Comparison of ENCODE assay signal across 8 mouse cellular contexts in genomic region chr9:78447973-78448873, GRCm38 (mm10). TPM values are rescaled to one million over a fixed set of nuclear protein-coding genes. Genes with fewer than 3 reads are reported as not detected.
DNase-seq lines count a peak whose midpoint lies in the region; ATAC-seq and TF ChIP-seq lines count a peak whose summit lies in the region.

Mto1 (plus strand) TSS chr9:78448208.
Gm17324 (minus strand) TSS chr9:78448786.

- peak within 1 kb of the TSS; percentile 96 for H3K4me3 ChIP-seq in bone marrow macrophage, adult 2 months (ENCODE audit: insufficient read depth, low read length)
- peak within 1 kb of the TSS; percentile 92 for H3K4me3 ChIP-seq in embryonic fibroblast, embryonic 13.5 days (ENCODE audit: insufficient read depth, low read length)
- H3K4me3 ChIP-seq in heart, embryonic 11.5 days (ENCODE audit: low read depth, low read length) = peak within 1 kb of the TSS; percentile 99
- peak within 1 kb of the TSS; percentile 99 for H3K4me3 ChIP-seq in kidney, embryonic 16.5 days (ENCODE audit: low read length)
- peak within 1 kb of the TSS; percentile 96 for H3K4me3 ChIP-seq in liver, adult 2 months (ENCODE audit: insufficient read depth, low read depth, low read length)
- peak within 1 kb of the TSS; percentile 60 for H3K4me3 ChIP-seq in myocyte

- peaks cover 27% of the 10 kb centered on the region for H3K4me1 ChIP-seq in bone marrow macrophage, adult 2 months (ENCODE audit: control insufficient read depth, insufficient read depth, low read length)
- H3K4me1 ChIP-seq in embryonic fibroblast, embryonic 13.5 days (ENCODE audit: control insufficient read depth, insufficient read depth, low read length) = peaks cover 7% of the 10 kb centered on the region; the same call in 1 of the 2 replicates
- H3K4me1 ChIP-seq in heart, embryonic 11.5 days (ENCODE audit: control insufficient read depth, insufficient read depth, low read length) = peaks cover 6% of the 10 kb centered on the region; the same call in 1 of the 2 replicates
- H3K4me1 ChIP-seq in kidney, embryonic 16.5 days (ENCODE audit: insufficient read depth, low read length) = peaks cover 11% of the 10 kb centered on the region
- peaks cover 7% of the 10 kb centered on the region; the same call in 1 of the 2 replicates for H3K4me1 ChIP-seq in liver, adult 2 months (ENCODE audit: control insufficient read depth, insufficient read depth, low read length)

- H3K79me2 ChIP-seq in liver, adult 2 months (ENCODE audit: control insufficient read depth, insufficient read depth, low read length) = no peaks in the 10 kb centered on the region; the same call in 1 of the 2 replicates
- H3K79me2 ChIP-seq in myocyte (ENCODE audit: control insufficient read depth, insufficient read depth) = peaks cover 10% of the 10 kb centered on the region

- H3K36me3 ChIP-seq in heart, embryonic 11.5 days (ENCODE audit: control insufficient read depth, insufficient read depth, low read length) = peaks cover 4% of the 10 kb centered on the region
- peaks cover 14% of the 10 kb centered on the region for H3K36me3 ChIP-seq in kidney, embryonic 16.5 days (ENCODE audit: insufficient read depth, low read length)
- peaks cover 9% of the 10 kb centered on the region for H3K36me3 ChIP-seq in liver, adult 2 months (ENCODE audit: control insufficient read depth, insufficient read depth, low read length)
- H3K36me3 ChIP-seq in myocyte (ENCODE audit: control insufficient read depth, insufficient read depth) = no peaks in the 10 kb centered on the region
- peaks cover 4% of the 10 kb centered on the region; the same call in 1 of the 2 replicates for H3K36me3 ChIP-seq in splenic B cell, adult 2 months (ENCODE audit: control insufficient read depth, insufficient read depth, low read length, poor library complexity, severe bottlenecking)

- no peak for TF ChIP-seq CTCF in bone marrow macrophage, adult 2 months (IDR thresholded peaks at IDR 0.05; ENCODE audit: low read depth, low read length)
- TF ChIP-seq CTCF in embryonic fibroblast, embryonic 13.5 days (IDR thresholded peaks at IDR 0.05; ENCODE audit: borderline replicate concordance, insufficient read depth, low read length) = no peak
- no peak for TF ChIP-seq CTCF in liver, adult 2 months (IDR thresholded peaks at IDR 0.05; ENCODE audit: low read depth, low read length)

- peak; percentile 91 for ATAC-seq in heart, embryonic 11.5 days (replicated peaks; ENCODE audit: insufficient number of reproducible peaks, low FRiP score, low TSS enrichment)
- peak; percentile 94 for ATAC-seq in kidney, embryonic 16.5 days (ENCODE audit: low FRiP score, low TSS enrichment)

- peak within 1 kb of the TSS; percentile 83 for H3ac ChIP-seq in myocyte (ENCODE audit: control insufficient read depth, insufficient read length)

- peak within 1 kb of the TSS; percentile 97 for H3K9ac ChIP-seq in heart, embryonic 11.5 days (ENCODE audit: low read depth, low read length)
- peak within 1 kb of the TSS; percentile 98 for H3K9ac ChIP-seq in kidney, embryonic 16.5 days (replicated peaks; ENCODE audit: low read length)
- H3K9ac ChIP-seq in liver, adult 2 months (ENCODE audit: low read depth, low read length) = peak within 1 kb of the TSS; percentile 99

- peak; percentile 96 for DNase-seq in A20 (ENCODE audit: low read depth, low spot score)
- peak; percentile 73 for DNase-seq in liver, adult 2 months (ENCODE audit: extremely low read depth, low read depth, low spot score)
- DNase-seq in splenic B cell, adult 2 months (ENCODE audit: low read depth, low spot score) = peak; percentile 97

- TF ChIP-seq POLR2A in bone marrow macrophage, adult 2 months (IDR thresholded peaks at IDR 0.05; ENCODE audit: borderline replicate concordance, low read depth, low read length) = no peak
- peak; percentile 85 for TF ChIP-seq POLR2A in embryonic fibroblast, embryonic 13.5 days (IDR thresholded peaks at IDR 0.05; ENCODE audit: low read depth, low read length)
- TF ChIP-seq POLR2A in liver, adult 2 months (IDR thresholded peaks at IDR 0.05; ENCODE audit: extremely low read depth, insufficient read depth, low read length) = peak; percentile 69
- peak; percentile 88 for TF ChIP-seq POLR2A in myocyte (IDR thresholded peaks at IDR 0.05; ENCODE audit: insufficient read length, low read depth)

- H3K4me2 ChIP-seq in heart, embryonic 11.5 days = peak within 1 kb of the TSS; percentile 64
- H3K4me2 ChIP-seq in kidney, embryonic 16.5 days (replicated peaks; ENCODE audit: low read depth, low read length) = peak within 1 kb of the TSS; percentile 74
- peak within 1 kb of the TSS; percentile 96 for H3K4me2 ChIP-seq in myocyte (ENCODE audit: low read depth)

- WGBS in heart, embryonic 11.5 days (ENCODE audit: insufficient replicate concordance) = under 1% methylated on average over 95 of the region's 96 CpGs
- under 1% methylated on average over 92 of the region's 96 CpGs for WGBS in kidney, embryonic 16.5 days
- under 1% methylated on average over 96 of the region's 96 CpGs for WGBS in liver, adult 2 months

- no peaks in the 10 kb centered on the region for H3K9me3 ChIP-seq in heart, embryonic 11.5 days (replicated peaks; ENCODE audit: control insufficient read depth, low read length)
- no peaks in the 10 kb centered on the region for H3K9me3 ChIP-seq in kidney, embryonic 16.5 days (ENCODE audit: low read length)

- peak within 1 kb of the TSS; percentile 85 for H3K27ac ChIP-seq in bone marrow macrophage, adult 2 months (ENCODE audit: insufficient read depth, low read depth, low read length)
- peak within 1 kb of the TSS; percentile 73 for H3K27ac ChIP-seq in embryonic fibroblast, embryonic 13.5 days (ENCODE audit: insufficient read depth, low read length)
- H3K27ac ChIP-seq in heart, embryonic 11.5 days (ENCODE audit: low read depth, low read length) = peak within 1 kb of the TSS; percentile 90
- H3K27ac ChIP-seq in kidney, embryonic 16.5 days (ENCODE audit: low read length) = peak within 1 kb of the TSS; percentile 91
- peak within 1 kb of the TSS; percentile 86 for H3K27ac ChIP-seq in liver, adult 2 months (replicated peaks; ENCODE audit: insufficient read depth, low read depth, low read length)

- H3K27me3 ChIP-seq in heart, embryonic 11.5 days (ENCODE audit: control insufficient read depth, insufficient read depth, low read length) = peaks cover 30% of the 10 kb centered on the region
- peaks cover 30% of the 10 kb centered on the region for H3K27me3 ChIP-seq in kidney, embryonic 16.5 days (ENCODE audit: insufficient read depth, low read length)
- no peaks in the 10 kb centered on the region for H3K27me3 ChIP-seq in liver, adult 2 months (ENCODE audit: control insufficient read depth, insufficient read depth, low read length)
- H3K27me3 ChIP-seq in myocyte (ENCODE audit: control insufficient read depth, insufficient read depth, insufficient read length) = no peaks in the 10 kb centered on the region
- no peaks in the 10 kb centered on the region for H3K27me3 ChIP-seq in splenic B cell, adult 2 months (ENCODE audit: control insufficient read depth, insufficient read depth, low read length, poor library complexity, severe bottlenecking)

TF ChIP-seq in myocyte, 11 proteins besides CTCF, POLR2A, EP300 and RAD21:
- TF ChIP-seq TCF3 (IDR thresholded peaks at IDR 0.05; ENCODE audit: insufficient read length, low read depth) = no peak
- TF ChIP-seq CEBPB (IDR thresholded peaks at IDR 0.05; ENCODE audit: insufficient read depth, poor library complexity, severe bottlenecking) = no peak
- TF ChIP-seq TCF12 (IDR thresholded peaks at IDR 0.05; ENCODE audit: insufficient read depth, poor library complexity, severe bottlenecking) = no peak
- TF ChIP-seq USF1 (IDR thresholded peaks at IDR 0.05; ENCODE audit: low read depth) = no peak
- no peak for TF ChIP-seq SRF (IDR thresholded peaks at IDR 0.05; ENCODE audit: control insufficient read depth, insufficient read length, low read depth)
- TF ChIP-seq MYOG (IDR thresholded peaks at IDR 0.05; ENCODE audit: control insufficient read depth in 1 of 3, insufficient read depth in 1 of 3, insufficient read length in 2 of 3, low read depth in 2 of 3) = no peak
- no peak for TF ChIP-seq MAX (IDR thresholded peaks at IDR 0.05; ENCODE audit: low read depth)
- TF ChIP-seq POLR2AphosphoS2 (IDR thresholded peaks at IDR 0.05; ENCODE audit: insufficient read length, low read depth) = peak; percentile 64
- TF ChIP-seq MYOD1 (IDR thresholded peaks at IDR 0.05; ENCODE audit: control insufficient read depth in 1 of 3, insufficient read length in 2 of 3, low read depth in 2 of 3) = peak in 1 of 3 experiments; percentile 10
- TF ChIP-seq E2F4 (IDR thresholded peaks at IDR 0.05; ENCODE audit: insufficient read depth) = peak; percentile 67
- TF ChIP-seq REST (IDR thresholded peaks at IDR 0.05; ENCODE audit: insufficient read depth, insufficient read length) = no peak
TF ChIP-seq in myocyte: peak in this region for 3.

RNA-seq across cellular contexts. Expression of gene Mto1, which starts in this region (rescaled TPM):
- 15.3 and 20.6 TPM in 2 replicates for polyA plus RNA-seq in bone marrow macrophage, adult 2 months (2012; ENCODE audit: insufficient read depth, insufficient read length, missing spikeins)
- polyA plus RNA-seq in embryonic fibroblast, embryonic 13.5 days (2011; ENCODE audit: insufficient read length, low read depth, missing spikeins) = 14.5 and 15.4 TPM in 2 replicates
- 27.6 and 28.2 TPM in 2 replicates for polyA plus RNA-seq in heart, embryonic 11.5 days (2014; fragmentation: Nextera tagmentation; extraction: Ambion mirVana)
- 27.9 and 30.1 TPM in 2 replicates for polyA plus RNA-seq in kidney, embryonic 16.5 days (2015; fragmentation: Nextera tagmentation; extraction: Ambion mirVana)
- total RNA-seq in liver, adult 2 months (2014; rRNA removed) = 18.7 and 18.9 TPM in 2 replicates
- 16.9 and 17.3 TPM in 2 replicates for polyA plus RNA-seq in liver, adult 2 months (2012; rRNA removed)
- 10.8 TPM for polyA plus RNA-seq in myocyte (2012; fragmentation: generic; extraction: Trizol)

RNA-seq across cellular contexts. Expression of gene Gm17324, which starts in this region (rescaled TPM):
- polyA plus RNA-seq in bone marrow macrophage, adult 2 months (2012; ENCODE audit: insufficient read depth, insufficient read length, missing spikeins) = not detected in 2 replicates
- polyA plus RNA-seq in embryonic fibroblast, embryonic 13.5 days (2011; ENCODE audit: insufficient read length, low read depth, missing spikeins) = not detected in 2 replicates
- 0.46 TPM in 1 of 2 replicates, not detected in the other for polyA plus RNA-seq in heart, embryonic 11.5 days (2014; fragmentation: Nextera tagmentation; extraction: Ambion mirVana)
- polyA plus RNA-seq in kidney, embryonic 16.5 days (2015; fragmentation: Nextera tagmentation; extraction: Ambion mirVana) = 0.65 and 0.66 TPM in 2 replicates
- 0.18 and 0.20 TPM in 2 replicates for total RNA-seq in liver, adult 2 months (2014; rRNA removed)
- polyA plus RNA-seq in liver, adult 2 months (2012; rRNA removed) = 0.20 and 0.60 TPM in 2 replicates
- 0.13 TPM for polyA plus RNA-seq in myocyte (2012; fragmentation: generic; extraction: Trizol)

Comparison
In these comparisons a context has a peak if more than half of its experiments do, and no peak if none do; other contexts are left out.
1. Peak in every context shown above with its lines: DNase-seq, ATAC-seq, H3K4me3 ChIP-seq and H3K27ac ChIP-seq.